Mouse (Mus musculus) cortical plate, adult 2 months (tissue): ENCODE measurements around the gene Tep1.

ENCODE experiments used
- CTCF ChIP-seq: fragments of 200-500 bp; IDR thresholded peaks from 2 replicates; pipeline ENCODE4 v1.5.1; 2011; ENCODE audit warnings: mild to moderate bottlenecking, control low read depth, low read length; ENCODE audit not compliant: insufficient read depth; ENCODE audit errors: extremely low read depth
- POLR2A ChIP-seq: fragments of 200-500 bp; IDR thresholded peaks from 2 replicates; pipeline ENCODE4 v1.6.1; 2011; ENCODE audit warnings: mild to moderate bottlenecking, low read length, control low read depth; ENCODE audit not compliant: insufficient read depth; ENCODE audit errors: extremely low read depth

GRCm38 (mm10) chr14:50862641-50863040, 7.7 kb downstream of the Tep1 start:
- TF ChIP-seq POLR2A (no peak), CTCF (no peak)
